Mouse (Mus musculus): Measurements from ENCODE around the gene Pank4.

Pank4 gene

DNA sequence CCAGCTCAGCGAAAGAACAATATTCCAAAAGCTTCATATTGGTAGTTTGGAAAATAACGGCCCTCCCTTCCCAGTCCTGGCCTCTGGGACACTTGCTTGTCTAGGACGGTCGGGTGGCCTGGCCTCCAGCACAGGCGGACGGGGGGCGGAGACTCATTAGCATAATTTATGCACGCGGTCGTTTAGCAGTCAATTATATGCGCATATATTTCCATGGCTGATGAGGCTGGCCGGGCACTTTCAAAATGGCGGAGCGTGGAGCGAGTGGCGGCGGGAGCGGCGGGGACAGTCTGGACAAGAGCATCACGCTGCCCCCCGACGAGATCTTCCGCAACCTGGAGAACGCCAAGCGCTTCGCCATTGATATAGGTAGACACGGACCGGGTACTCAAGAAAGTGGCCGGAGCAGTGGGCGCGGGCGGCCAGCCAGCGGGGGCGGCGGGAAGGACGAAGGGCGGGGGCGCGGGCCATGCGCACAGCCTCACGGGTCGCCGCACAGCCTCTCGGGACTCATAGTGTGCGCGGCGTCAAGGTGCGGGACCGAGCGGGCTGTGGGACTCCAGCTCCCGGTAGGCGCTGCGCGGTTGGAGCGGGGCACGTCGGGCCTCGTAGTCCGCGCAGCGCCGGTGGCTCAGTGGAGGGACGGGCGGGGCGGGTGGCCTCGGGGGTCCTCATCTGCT is at the start of gene Pank4:
Gene Pank4, plus strand, starts transcription at position 223 of the 680 bp plus-strand sequence.
- in situ Hi-C loops (cut with MboI, MseI) = loop anchor here (10.0 kb wide), 1 partner anchor 281 kb away; the partner anchor contains the start of gene Faap20

DNA sequence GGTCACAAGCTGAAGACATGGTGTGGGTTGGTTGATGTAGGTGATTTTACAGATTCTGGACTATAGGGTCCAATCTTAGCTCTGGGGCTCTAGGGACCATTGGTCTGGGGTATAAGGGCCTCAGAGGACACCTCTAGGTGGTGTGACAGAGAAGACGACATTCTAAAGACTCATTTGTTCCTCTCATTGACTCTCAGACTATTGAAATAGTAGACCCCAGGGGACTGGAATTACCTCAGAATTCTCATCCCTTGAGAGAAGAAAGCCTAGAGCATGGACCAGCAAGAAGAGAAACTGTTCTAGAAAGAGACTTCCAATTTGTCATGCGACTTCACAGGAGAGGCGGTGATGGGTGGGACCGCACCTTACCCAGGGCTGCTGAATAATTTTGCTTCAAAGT is 49.7 kb upstream of the Pank4 start:
- in situ Hi-C loops (cut with MboI, MseI) = no loop called here

DNA sequence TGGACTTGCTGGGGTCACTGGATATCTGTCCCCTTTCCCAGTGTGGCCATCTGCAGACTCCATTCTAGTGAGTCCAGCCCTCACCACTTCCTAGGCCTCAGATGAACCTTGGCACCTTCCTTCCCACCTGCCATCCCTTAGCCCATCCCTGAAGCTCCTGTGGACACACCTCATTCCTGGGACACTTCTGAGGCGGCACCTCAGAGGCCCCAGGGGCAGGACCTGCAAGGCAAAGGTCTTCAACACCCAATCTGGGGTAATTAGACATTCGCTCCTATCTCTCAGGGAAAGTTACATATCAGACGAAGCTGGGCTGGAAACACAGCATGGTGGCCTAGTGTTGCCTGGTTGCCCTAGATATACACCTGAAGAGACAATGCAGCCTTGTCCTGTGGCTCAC is 49.2 kb upstream of the Pank4 start:
- in situ Hi-C loops (cut with MboI, MseI) = no loop called here

- in situ Hi-C loops (cut with MboI, MseI) = no loop called here
Measured at GRCm38 (mm10) chr4:154915286-154915685, 48.6 kb upstream of the Pank4 start.

GRCm38 (mm10) chr4:154916662-154917061 is 47.3 kb upstream of the Pank4 start:
- in situ Hi-C loops (cut with MboI, MseI) = no loop called here

GRCm38 (mm10) chr4:154922291-154922690 is 41.6 kb upstream of the Pank4 start:
- in situ Hi-C loops (cut with MboI, MseI) = loop anchor here (10.0 kb wide), 1 partner anchor 563 kb away; no protein-coding TSS in a partner anchor

- in situ Hi-C loops (cut with MboI, MseI) = loop anchor here (10.0 kb wide), 1 partner anchor 562 kb away; no protein-coding TSS in a partner anchor
Measured at GRCm38 (mm10) chr4:154922931-154923330, 41.0 kb upstream of the Pank4 start.

GRCm38 (mm10) chr4:154925413-154925812 is 38.5 kb upstream of the Pank4 start:
- in situ Hi-C loops (cut with MboI, MseI) = loop anchor here (10.0 kb wide), 1 partner anchor 559 kb away; no protein-coding TSS in a partner anchor

DNA sequence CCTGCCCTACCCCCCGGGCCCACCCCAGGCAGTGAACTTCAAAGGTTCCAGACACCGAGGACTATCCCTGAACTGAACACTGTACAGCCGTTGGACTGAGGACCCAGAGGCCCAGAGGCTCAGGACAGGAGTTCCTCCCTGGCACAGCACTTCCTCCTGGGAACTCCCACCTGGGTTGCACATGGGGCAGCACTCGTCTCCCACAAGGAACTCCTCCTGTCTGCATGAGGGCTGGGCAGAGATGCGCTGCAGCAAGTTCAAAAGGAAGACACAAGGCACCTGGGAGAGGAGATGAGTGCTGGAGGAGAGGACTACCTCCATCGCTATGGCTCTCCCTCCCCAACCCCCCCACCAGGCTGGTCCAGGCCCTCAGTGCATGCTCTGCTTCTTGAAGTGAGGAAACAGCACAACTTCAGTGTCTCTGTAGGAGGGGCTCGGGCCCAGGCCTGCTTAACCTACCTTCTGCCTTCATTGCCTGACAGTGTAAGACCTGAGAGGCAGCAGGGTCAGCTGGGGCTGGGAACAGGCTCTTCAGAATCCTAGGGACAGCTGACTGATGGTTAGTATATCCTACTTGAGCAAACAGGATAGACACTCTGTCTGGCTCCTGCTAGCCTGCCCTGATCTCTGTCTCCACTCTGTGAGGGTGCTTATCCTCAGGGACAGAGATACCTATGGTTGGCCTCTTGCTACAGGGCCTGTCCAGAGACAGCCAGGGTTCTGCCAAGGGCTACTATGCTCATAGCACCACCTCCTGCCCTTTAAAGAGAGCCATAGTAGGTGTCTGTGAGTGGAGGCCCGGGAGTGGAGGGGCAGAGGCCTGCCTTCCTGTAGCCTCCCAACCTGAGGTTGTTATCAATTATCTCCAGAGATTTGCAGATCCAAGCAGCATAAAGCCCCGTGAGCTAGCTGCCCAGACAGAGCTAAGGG is 36.7 kb upstream of the Pank4 start:
- in situ Hi-C loops (cut with MboI, MseI) = loop anchor here (10.0 kb wide), 1 partner anchor 558 kb away; no protein-coding TSS in a partner anchor

DNA sequence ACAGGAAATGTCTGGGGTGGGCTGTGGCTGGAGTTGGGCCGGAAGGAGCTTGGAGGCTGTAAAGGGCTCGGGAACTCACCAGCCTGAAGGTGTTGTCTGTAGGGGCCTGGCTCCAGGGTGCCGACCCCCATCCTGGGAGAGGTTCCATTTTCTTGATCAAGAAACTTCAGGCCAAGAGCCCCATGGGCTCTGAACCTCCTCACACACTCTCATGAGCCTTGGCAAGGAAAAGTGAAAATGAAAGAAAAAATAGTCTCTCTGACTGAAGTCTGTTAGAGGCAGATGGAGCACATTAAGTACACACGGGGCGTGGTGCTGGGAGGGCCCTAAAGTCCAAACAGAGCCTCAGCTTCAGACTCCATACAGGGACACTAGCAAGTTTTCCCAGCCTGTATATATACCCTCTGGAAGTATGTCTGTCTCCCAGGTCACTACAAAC is 36.0 kb upstream of the Pank4 start:
- in situ Hi-C loops (cut with MboI, MseI) = loop anchor here (10.0 kb wide), 1 partner anchor 557 kb away; no protein-coding TSS in a partner anchor

DNA sequence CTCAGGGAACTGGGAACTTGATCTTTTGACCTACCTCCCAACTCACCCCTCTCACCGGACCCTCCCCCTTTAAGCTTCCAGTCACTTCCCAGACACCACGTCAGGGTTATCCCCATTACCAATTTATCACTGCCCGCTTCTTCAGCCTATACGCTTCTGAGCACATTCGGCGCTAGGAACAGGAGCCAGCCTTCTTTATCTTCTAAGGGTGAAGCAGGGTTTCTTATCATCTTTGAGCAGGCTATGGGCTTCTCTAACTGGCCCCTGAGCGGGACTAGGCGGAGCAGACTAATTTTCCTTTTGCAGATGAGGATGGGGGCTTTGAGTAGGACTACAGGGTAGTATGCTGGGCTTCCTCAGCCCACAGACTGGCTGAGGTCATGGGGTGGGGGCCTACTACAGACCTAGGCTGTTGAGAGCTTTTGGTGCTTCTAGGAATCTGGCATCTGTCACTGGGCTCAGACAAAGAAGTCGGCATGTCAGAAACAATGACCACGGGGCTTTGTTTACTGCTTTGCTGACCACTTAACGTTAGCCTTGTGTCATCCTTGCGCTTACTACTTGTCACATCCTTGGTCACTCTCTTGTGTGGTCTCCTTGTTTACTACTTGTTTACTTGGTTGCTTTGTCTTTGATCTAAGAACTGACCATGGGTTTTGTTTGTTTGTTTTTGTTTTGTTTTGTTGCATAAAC is 35.4 kb upstream of the Pank4 start, which contains the start of gene Tnfrsf14:
Gene Tnfrsf14, minus strand, starts transcription at position 169 of the 693 bp plus-strand sequence.
- in situ Hi-C loops (cut with MboI, MseI) = loop anchor here (10.0 kb wide), 1 partner anchor 556 kb away; no protein-coding TSS in a partner anchor

DNA sequence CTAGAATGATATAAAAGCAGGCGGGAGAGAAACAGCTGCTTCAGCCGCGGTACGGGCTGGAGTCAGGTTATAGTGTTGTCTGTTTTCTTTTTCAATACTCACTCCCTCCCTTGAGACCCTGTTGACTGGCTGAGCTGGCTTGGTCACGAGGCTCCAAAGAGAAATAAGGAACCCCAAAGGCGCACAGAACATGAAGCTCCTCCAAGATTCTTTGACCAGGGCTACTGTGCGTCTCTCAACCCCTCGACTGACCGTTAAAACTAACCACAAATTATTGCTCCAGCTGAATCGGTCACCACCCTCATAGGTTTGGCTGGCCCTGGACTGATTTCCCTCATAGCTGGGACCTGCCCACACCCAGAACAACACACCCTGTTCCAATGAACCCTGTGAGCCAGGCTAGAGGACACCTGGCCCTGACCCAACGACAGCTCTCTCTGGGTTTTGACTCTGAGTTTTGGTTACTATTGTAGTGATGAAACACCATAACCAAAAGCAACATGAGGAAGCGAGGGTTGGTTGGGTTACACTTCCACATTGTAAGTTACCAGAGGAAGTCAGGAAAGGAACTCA is 34.7 kb upstream of the Pank4 start:
- in situ Hi-C loops (cut with MboI, MseI) = loop anchor here (10.0 kb wide), 1 partner anchor 556 kb away; no protein-coding TSS in a partner anchor

- in situ Hi-C loops (cut with MboI, MseI) = no loop called here
Measured at GRCm38 (mm10) chr4:154933306-154933907, 30.5 kb upstream of the Pank4 start.

GRCm38 (mm10) chr4:154934800-154935199 is 29.1 kb upstream of the Pank4 start:
- in situ Hi-C loops (cut with MboI, MseI) = no loop called here

GRCm38 (mm10) chr4:154935788-154936187 is 28.1 kb upstream of the Pank4 start:
- in situ Hi-C loops (cut with MboI, MseI) = no loop called here

DNA sequence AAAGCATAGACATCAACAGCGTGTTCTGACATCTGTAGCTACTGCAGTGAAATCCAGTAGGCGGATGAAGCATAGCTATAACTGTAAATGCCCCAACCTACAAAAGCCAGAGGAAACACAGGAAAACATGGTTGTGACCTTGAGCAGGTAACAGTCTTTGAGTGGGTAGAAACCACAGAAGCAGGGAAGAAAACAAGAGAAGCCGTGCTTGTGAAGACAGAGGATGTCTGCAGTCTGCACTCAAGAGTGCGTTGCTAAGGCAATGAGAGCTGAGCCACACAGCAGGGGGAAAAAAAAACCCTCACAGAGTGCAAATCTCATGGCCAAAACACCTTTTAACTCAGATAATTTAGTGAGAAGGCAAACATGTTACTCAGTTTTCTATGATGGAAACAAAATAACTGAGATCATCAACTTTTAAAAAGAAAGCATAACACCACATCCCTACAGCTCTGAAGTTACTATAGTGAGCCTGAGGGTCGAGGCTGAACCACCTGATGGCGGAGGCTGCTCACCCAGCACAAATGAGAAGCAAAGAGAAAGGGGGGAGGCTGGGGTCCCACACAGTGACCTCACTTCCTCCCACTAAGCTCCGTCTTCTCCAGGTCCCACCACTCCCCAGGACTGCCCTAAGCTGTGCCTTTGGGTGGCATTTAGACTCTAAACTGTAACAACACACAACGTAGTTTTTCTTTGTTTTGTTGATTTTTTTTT is 27.2 kb upstream of the Pank4 start:
- in situ Hi-C loops (cut with MboI, MseI) = no loop called here

DNA sequence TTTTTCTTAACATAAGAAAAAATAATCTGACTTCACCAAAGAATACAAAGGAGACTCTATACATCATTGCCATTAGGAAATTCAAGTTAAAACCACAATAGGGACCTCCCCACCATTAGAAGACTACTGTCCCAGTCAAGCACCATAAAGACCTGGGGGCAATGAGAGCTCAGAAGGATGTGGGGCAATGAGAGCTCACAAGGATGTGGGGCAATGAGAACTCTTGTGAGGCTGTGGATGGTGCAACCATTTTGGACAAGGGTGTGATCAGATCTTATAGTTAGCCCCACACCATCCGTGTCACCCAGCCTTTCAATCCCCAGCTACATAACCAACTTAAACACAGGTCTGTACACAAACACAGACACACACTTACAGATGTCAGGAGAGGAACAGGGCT is 26.2 kb upstream of the Pank4 start:
- in situ Hi-C loops (cut with MboI, MseI) = no loop called here

GRCm38 (mm10) chr4:154940156-154940555 is 23.8 kb upstream of the Pank4 start:
- in situ Hi-C loops (cut with MboI, MseI) = loop anchor here (5.0 kb wide), 1 partner anchor 58 kb away; no protein-coding TSS in a partner anchor

DNA sequence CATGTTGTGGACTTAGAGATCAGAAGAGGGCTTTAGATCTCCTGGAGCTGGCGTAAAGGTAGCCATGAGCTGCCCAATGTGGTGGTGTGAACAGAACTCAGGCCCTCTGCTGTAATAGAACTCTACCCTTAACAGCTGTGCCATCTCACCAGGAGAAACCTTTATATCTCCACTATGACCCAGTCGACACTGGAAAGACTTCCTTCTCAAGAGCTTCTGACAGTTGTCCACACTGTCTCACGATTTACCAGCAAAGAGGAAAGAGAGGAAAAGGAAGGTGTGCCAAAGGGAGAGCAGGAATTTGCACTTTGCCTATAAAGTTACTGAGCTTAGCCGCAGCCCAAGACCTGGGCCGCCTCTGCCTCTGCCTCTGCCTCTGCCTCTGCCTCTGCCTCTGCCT is 22.1 kb upstream of the Pank4 start:
- in situ Hi-C loops (cut with MboI, MseI) = loop anchor here (5.0 kb wide), 1 partner anchor 60 kb away; no protein-coding TSS in a partner anchor

Measured in regulatory T cell (primary cell).